Mouse (Mus musculus) thymus, postnatal 14 days (tissue): ENCODE results near the gene Gli1.

Experiments used
- DNase-seq: peaks from one replicate; pipeline ENCODE4 v3.0.0; 2021

The Gli1 gene

DNA sequence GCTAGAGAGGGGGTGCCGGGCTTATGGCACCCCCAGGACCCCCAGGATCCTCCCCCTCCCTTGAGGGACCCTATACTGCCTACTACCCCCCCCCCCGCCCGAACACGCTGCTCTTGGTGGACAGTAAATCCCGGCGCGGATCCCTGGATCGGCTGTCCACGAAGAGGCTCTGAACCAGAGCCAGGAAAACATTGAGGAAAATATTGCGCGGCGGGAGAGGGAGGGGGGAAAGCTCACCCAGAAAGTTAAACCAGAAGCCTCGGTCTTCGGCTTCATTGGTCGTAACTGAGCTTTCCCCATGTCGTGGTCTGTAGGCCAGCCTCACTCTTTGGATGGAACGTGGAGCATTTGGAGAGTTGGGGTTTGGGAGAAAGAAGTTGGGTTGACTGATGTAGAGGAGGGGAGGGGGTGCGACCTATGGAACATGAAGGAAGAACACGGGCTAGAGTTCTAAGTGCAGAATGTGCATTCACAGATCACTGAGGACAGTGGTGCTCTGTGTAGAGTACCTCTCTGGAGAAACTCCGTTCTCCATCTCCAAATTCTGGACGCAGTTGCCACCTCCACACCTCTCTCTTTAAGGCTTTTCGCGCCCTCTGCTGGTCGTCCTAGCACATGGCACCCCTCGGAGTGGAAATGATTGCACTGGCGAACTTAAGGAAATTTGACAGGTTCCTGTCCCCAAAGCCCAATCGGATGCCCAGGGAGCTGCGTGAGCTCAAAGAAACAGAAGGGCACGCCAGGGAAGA, at the start of gene Gli1:
Gli1 (minus strand) TSS at position 84 of the 749 bp plus-strand sequence.
- DNase-seq: peak; percentile 85

DNA sequence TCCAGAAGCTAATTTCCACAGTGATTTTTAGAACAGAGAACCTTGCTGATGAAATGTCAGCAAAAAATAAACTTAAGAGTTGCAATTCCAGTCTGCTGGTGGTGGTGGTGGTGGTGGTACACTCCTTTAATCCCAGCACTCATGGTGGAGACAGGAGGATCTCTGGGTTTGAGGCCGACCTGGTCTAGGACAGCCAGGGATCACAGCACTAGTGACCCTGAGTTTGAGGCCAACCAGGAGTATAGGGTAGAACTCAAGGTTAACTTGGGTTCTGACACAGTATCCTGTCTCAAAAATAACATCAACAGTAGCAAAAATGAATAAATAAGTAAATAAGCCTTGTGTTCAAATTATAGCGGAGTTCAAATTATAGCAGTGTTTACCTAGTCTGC, 40.0 kb upstream of the Gli1 start:
- DNase-seq: no peak

DNA sequence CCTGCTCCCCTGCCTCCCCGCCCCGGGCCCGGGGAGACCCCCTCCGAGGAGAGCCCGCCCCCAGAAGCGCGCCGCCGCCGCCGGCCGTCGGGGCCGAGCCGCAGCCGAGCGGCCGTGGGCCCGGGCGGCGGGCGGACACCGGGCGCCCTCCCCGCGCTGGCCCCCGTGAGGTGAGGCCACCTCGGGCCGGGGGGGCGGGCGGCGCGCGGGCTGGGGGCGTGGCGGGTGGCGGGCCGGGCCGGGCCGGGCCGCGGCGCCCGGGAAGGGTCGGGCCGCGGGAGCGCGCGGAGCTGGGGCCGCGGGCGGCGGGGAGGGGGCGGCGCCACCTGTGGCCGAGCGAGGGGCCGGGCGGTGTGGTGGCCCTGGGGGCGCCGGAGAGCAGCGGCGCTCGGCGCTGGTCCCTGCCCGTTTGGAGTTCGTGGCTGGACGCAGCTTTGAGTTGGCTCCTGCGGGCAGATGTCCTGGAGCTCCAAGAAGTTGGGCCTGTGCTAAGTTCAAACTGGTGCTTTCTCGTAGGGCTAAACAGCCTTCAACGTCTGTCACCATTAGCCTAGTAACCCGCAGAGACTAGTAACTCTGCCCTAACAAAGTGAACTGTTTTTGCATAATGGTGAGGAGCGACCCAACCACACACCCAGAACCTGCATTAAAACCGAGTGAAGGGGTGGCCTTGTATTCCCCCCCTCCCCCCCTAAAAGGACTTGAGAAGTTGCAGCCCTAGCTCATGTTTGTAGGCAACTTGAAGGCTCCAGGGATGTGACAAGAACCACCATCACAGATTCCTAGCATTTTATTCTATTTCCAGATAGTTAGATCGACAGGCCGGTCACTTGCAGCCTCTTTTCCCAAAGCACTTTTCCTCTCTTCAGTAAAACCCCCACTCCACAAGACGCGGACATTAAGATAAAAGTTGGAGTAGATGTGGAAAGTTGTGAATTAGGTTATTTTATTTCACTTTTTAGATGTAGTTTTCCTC, 39.3 kb upstream of the Gli1 start:
- peak; percentile 71 for DNase-seq

DNA sequence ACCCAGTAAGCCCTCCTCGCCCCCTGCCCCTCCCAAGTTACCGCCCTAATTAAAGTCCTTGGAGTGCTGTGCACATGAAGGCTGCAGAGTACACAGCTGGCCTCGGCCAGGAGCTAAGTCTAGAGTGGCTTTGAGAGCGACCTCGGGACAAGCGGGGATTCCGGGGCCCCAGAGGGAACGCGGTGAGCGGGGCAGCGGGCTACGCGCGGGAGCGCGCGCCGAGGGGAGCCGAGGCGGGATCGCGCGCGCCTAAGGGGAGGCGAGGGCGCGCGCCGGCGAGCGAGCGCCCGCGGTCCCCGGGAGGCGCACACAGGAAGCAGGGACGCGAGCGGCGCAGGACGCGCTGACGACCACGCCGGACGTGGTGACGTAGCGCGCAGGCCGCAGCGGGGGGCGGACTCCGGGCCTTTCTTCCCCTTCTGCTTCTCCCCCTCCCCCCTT, 38.5 kb upstream of the Gli1 start, which contains the start of gene R3hdm2:
R3hdm2 (plus strand) TSS at position 77 of the 441 bp plus-strand sequence.
- peak; percentile 95 for DNase-seq

DNA sequence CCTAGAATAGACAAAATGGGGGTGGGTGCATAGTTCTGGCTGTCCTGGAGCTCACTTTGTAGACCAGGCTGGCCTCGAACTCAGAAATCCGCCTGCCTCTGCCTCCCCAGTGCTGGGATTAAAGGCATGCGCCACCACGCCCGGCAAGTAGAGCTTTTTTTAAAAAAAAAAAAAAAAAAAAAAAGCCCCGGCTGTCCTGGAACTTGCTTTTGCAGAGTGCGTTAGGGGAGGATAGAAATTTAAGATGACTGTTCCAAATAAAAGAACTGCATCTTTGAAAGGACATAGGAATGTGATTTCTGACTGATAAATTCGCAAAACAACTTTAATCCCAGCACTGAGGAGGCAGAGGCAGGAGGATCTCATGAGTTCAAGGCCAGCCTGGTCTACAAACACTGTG, 37.9 kb upstream of the Gli1 start:
- DNase-seq: no peak

DNA sequence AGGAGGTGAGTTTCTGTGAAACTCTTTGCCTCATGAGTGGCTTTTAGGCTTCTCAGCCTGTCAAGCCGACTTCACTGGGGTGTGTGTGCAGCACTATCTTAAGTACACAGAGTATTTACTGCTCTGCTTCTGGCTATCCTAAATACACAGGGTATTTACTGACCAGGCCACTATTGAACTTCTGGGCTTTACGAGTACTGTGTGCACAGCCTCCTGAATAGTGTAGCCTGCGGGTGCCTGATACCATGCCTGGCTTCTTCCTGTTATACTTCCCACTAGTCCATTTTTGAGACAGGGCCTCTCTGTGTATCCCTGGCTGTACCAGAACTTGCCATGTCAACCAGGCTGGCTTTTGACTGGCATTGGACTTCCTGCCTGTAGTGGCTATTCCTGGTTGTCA, 35.9 kb upstream of the Gli1 start:
- no peak for DNase-seq

DNA sequence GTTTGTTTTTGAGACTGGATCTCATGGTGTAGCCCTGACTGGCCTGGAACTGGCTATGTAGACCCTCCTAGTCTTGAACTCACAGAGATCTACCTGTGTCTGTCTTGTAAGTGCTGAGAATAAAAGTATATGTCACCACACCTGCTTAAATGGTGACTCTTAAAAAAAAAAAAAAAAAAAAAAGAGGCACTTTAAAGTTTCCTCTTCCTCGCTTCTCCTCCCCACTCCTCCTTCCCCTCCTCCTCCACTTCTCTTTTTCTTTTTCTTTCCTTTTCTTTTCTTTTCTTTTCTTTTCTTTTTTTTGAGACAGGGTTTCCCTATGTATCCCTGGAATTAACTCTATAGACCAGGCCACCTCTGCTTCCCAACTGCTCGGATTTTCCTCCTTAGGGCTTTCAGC, 29.2 kb upstream of the Gli1 start:
- no peak for DNase-seq

DNA sequence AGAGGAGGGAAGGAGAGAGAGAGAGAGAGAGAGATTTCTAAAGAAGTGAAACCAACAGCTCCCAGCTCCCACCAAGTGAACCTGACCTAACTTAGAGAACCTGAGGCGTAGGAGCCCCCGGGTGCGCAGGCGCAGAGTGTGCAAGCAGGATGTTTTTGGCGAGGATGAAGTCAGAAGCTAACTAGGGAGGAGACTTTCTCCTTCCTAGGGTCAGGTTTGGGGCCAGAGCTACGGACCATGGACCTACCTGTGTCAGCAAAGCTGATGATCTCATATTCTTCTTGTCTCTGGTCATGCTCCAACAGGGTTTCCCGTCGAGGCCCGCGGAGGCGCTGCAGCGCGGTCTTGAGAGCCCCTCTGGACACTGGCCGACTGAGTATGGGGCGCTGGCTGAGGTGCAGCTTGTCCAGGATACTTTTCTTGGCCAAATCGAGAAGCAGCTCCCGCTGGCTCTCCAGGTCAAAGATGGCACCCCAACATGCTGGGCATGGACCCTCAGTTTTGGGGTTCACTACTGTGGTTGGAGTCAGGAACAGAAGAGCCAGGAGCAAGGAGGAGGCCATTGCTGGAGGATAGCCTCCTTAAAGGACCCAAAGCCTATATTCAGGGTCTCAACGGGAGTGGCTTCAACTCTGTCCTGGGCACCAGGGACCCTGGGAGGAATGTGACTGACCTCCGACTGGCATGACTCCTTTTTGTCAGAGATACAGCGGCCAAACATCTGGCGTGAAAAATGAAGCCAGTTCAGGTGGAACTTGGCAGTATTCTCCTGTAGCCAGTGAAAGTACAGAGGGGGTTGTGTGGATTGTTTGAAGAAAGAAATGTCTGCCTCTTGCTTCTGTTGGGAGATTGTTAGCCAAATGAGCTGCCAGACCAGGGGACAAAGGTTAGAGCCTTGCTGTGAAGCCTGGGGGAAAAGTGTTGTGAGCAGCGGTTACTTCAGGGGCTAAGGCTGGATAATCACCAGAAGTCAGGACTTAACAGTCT, 28.4 kb upstream of the Gli1 start, which contains the start of gene Inhbc:
Inhbc (minus strand) TSS at position 598 of the 987 bp plus-strand sequence.
- no peak for DNase-seq

DNA sequence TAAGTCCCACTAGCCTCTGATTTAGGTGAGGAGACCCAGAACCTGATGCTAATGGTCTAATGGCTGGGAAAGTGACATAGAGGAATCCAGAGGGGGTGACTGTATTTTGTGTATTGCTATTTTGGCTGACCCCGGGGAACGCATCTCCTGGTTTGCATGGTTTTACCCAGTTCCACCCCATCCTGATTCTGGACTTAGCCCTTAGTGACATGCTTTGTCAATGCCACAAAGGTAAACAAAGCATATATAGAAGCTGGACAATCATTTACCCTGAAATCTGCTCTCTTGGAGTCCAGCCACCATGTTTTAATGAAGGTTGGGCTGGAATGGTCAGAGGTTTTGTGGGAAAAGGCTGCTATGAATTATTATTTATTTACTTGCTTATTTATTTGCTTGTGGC, 26.5 kb upstream of the Gli1 start:
- no peak for DNase-seq

DNA sequence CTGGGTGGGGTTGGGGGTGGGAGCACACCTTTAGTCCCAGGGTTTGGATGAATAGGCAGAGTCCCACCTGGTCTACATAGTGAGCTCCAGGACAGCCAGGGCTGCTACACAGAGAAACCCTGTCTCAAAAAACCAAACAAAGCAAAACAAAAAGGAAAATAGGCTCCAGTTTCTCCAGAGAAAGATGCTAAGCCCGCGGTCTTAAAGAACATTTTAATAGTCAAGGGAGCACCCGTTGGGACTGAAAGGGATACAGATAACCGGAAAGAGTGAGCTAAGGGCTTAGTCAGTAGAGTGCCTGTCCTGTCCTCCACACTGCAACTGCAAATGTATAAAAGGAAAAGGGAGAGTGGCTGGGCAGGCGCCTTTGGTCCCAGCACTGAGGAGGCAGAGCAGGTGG, 25.3 kb upstream of the Gli1 start:
- DNase-seq: no peak

DNA sequence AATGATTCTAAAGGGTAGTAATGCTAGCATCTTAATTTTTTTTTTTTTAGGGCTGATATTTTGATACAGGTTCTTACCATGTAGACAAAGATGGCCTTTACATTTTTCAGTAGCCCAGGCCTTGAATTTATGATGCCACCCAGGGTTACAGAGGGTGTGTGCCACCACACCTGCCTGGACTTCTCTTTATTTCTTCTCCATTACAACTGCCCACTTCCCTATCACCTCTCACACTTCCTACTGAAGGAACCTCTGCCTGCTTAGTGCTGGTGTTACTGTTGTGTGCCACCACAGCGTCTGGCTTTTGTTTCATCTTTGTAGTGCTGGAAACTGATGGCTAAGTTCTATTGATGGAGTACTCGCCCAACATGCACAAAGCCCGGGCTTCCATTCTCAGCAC, 18.9 kb upstream of the Gli1 start:
- DNase-seq: no peak

DNA sequence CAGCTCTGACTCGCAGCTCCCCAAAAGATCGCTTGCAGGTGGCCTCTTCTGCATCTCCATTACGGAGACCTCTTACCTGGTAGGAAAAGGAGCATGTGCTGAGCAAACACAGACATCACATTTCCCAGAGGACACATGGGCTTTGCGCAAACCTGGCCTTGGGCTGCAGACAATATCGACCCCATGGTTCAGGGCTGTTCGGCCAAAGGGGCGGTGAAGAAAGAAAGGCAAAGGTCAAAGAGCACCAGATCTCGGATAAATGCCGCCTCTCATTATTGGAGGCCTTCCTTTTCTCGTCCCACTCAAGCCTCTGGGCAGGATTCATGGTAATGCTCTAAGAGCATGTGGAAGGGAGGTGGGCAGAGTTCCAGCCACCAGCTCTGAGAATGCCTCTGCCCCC, 13.6 kb upstream of the Gli1 start:
- no peak for DNase-seq

DNA sequence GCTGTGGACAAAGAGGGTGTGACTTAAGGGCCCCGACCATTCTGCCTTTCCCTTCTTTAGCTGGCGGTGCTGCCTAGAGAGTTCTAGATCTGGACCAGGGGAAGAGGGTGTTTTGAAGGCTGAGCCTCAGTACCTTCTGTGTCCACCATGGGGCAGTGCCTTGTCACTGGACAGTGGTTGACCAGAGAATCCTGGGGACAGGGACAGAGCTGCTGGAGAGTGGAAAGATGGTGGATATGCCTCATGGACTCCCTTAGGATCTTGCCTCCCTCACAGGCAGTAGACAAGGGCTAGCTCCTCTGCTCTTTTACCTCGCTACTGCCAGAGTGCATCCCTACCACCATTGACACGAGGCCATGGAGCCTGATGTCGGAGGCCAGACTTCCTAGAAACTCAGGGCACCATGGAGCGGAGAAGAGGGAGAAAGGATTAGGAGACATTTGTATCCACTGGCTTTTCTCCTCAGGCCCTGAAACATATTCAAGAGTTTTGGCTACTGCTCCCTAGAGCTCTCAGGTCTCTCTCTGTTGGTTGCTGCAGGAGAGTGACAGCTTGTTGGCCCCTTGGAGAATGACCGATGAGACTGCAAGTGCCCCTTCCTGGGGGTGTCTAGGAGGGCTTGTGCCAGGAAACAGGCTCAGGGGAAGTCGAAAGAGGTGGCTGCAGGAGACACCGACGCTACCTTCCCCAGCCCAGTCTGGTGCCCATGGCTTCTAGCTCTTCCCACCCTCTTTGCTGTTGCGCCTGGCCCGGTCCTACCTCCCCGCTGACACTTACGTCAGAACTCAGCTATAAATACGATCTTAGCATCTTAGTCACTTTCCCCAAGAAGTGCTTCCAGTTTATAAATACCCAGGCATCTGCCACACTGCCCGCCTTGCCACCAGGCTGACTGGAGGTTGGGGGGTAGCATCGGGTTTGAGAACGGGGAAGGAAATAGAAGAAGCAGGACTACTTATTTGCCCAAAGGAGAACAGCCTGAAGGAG, 12.4 kb upstream of the Gli1 start, which contains the start of gene Inhbe:
Inhbe (minus strand) TSS at position 503 of the 987 bp plus-strand sequence.
- no peak for DNase-seq

DNA sequence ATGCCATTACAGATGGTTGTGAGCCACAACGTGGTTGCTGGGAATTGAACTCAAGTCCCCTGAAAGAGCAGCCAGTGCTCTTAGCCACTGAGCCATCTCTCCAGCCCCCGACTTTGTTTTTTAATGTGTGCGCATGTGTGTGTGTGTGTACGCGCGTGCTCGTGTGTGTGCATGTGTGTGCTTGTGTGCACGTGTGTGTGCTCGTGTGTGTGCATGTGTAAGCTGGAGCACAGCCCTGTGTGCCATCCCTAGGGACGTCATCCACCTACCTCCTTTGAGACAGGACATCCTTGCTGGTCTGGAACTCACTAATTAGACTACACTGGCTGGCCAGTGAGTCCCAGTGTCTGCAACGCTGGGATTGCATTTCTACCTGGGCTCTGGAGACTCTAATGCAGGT, 11.0 kb upstream of the Gli1 start:
- DNase-seq: no peak

DNA sequence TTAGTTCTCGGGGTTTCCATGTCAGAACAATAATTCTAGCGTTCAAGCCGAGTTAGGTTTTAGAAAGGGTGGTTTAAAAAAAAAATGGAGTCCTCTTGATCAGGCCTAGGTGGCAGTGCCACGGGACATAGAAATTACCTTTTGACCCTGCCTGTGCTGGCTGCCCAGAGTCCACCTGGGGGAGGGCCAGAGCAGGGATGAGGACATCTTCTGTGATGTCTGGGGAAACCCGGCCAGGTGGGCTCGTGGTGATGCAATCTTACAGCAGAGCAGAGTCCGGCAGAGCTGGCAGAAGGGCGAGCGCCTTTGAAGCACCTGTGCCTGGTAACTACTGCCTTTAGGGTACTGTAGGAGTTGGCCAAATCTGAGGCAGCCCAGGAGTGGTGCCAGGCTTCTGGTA, 10.4 kb upstream of the Gli1 start:
- no peak for DNase-seq

DNA sequence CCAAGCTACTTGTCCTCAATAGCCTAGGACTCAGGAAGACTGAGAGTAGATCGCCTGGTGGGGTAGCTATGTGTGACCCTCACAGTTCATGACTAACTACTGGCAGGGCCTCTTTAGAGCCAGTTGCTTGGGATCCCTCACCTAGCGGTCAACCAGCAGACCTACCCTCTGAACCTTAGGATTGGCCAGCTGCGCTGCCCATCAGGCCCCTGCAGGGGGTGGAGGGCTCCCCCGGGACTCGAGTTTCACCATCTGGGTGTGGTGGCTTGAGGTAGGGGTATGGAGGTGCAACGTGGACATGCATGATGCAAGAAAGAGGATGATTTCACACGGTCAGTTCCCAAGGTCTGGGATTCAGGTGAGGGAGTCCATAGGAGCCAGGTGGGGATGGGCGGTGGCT, 9.9 kb upstream of the Gli1 start:
- no peak for DNase-seq

DNA sequence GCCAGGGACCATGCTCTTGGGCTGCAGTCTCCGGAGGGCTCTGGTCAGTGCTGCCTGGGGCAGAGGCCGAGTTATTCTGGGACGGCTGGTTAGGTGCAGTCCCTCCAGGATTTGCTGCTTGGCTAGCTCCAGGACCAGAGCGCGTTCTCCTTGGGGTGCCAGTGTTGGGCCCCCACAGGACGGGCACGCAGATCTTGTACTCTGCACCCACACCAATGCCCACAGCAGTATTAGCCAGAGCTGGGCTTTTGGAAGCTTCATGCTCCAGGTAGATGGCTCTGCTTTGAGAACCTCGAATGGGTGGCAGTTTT, 9.5 kb upstream of the Gli1 start:
- DNase-seq: no peak

DNA sequence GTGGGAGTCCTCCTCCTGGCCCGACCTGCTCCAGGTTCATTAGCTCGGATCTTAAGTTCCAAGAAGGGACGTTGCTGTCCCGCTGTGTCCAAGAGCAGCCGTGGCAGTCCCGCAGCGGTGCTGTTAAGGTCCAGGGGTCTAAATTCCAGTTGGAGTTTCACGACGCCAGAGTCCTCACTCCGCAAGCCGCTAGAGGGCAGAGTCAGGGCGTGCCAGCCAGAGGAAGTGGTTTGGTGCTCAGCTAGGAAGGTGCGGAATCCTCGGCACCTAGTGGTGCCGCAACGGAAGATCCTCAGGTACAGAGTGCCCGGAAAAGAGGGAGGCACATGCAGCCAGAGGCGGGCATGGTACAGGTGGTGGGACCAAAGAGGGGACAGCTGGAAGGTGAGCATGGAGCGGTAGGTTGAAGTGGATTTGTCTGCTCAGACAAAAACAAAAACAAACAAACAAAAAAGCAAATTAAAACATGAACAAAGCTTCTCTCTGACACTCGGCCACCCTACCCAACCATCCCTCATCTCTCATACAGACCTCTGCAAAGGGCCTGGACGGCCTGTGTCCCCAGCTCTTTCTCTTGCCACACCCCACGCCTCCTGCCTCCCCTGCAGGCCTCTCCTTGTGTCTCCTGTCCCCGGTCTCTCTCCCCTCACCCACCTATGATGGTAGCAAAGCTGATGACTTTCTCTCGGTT, 9.0 kb upstream of the Gli1 start:
- peak; percentile 83 for DNase-seq

DNA sequence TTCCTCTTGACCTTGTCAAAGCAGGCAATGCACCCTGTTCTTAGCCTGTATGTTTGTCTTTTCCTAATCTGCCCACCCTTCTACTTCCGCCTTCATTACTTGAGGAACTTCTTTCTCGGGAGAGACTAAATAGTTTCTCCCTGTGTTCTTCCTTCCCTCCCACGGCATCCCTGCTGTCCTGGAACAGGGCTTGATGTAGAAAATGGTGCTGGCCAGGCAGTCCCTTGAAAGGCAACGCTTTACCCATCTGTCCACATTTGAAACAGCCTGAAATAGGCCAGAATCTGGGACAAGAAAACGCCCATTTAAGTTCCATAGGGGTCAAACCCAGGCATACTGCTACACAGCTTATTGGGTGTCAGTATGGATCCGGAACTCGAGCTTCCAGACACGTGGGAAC, 8.0 kb upstream of the Gli1 start:
- no peak for DNase-seq

DNA sequence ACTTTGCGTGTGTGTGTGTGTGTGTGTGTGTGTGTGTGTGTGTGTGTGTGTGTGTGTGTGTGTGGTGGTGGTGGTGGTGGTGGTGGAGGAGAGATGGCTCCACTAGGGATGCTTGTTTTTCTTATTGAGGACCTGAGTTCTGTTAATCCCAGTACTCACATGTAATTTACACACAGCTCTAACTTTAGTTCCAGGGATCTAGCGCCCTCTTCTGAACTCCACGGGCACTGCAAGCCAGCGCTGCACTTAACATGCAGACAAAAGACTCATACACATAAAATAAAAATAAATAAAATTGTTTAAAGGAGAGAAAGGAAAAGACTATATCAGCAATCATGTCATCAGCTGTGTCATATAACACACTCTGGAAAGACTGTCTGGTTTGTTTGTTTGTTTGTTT, 7.2 kb upstream of the Gli1 start:
- peak; percentile 44 for DNase-seq

DNA sequence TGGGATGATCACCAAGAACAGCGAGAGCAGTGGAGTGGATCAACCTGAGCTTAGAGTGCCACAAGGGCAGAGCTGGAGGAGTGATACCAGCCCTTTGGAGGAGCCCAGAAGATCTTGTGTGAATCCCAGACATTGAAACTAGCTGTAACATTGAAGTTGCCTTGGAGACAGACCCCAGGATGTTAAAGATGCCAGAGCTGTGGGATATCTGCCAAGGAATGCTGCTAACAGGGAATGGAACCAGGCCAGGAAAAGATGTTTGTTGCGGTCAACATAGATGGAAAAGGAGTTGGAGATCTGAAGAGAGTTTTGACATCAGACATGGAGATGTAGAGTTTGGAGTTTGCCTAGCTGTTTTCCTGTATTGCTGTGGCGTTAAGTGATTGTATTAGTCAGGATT, 4.4 kb upstream of the Gli1 start:
- no peak for DNase-seq
